Mouse (Mus musculus) myocyte (in vitro differentiated cells): Measurements from ENCODE around the gene Ppp1cc. TPM values are rescaled to one million over a fixed set of nuclear protein-coding genes. Genes with fewer than 3 reads are reported as not detected.
A peak's percentile ranks its signal among the peaks of the same experiment; 100 is the strongest.

Source experiments
- H3K27me3 ChIP-seq: one replicate; pipeline ENCODE4 v1.6.1; 2011; ENCODE audit not compliant: control insufficient read depth, insufficient read depth, insufficient read length
- H3K36me3 ChIP-seq: one replicate; pipeline ENCODE4 v1.6.1; 2011; ENCODE audit not compliant: control insufficient read depth, insufficient read depth
- H3K4me2 ChIP-seq: one replicate; pipeline ENCODE4 v1.6.1; 2011; ENCODE audit warnings: low read depth, control low read depth
- H3K4me3 ChIP-seq: one replicate; pipeline ENCODE4 v1.5.1; 2011; ENCODE audit warnings: mild to moderate bottlenecking, control low read depth, moderate library complexity
- H3K79me2 ChIP-seq: one replicate; pipeline ENCODE4 v1.6.1; 2011; ENCODE audit not compliant: control insufficient read depth, insufficient read depth
- H3ac ChIP-seq: one replicate; pipeline ENCODE4 v1.6.1; 2011; ENCODE audit not compliant: control insufficient read depth, insufficient read length
- CEBPB ChIP-seq: IDR thresholded peaks from 2 replicates; pipeline ENCODE4 v1.6.1; 2011; ENCODE audit warnings: mild to moderate bottlenecking, moderate library complexity; ENCODE audit not compliant: poor library complexity, insufficient read depth, severe bottlenecking
- E2F4 ChIP-seq: IDR thresholded peaks from one replicate; pipeline ENCODE4 v1.6.1; 2011; ENCODE audit warnings: mild to moderate bottlenecking, control low read depth, moderate library complexity; ENCODE audit not compliant: insufficient read depth
- MAX ChIP-seq: IDR thresholded peaks from one replicate; pipeline ENCODE4 v1.6.1; 2011; ENCODE audit warnings: low read depth, mild to moderate bottlenecking, control low read depth
- MYOD1 ChIP-seq, 3 experiments: IDR thresholded peaks; one replicate each; pipeline ENCODE4 v1.6.1; 2011; ENCODE audit warnings: control low read depth in 2 of 3, low read depth in 2 of 3, mild to moderate bottlenecking in 2 of 3, moderate library complexity in 1 of 3; ENCODE audit not compliant: insufficient read length in 2 of 3, control insufficient read depth in 1 of 3
- MYOG ChIP-seq, 3 experiments: IDR thresholded peaks; one replicate each; pipeline ENCODE4 v1.6.1; 2011; ENCODE audit warnings: control low read depth in 2 of 3, low read depth in 2 of 3, mild to moderate bottlenecking in 2 of 3; ENCODE audit not compliant: insufficient read length in 2 of 3, control insufficient read depth in 1 of 3, insufficient read depth in 1 of 3
- POLR2A ChIP-seq: IDR thresholded peaks from one replicate; pipeline ENCODE4 v1.6.1; 2011; ENCODE audit warnings: low read depth, mild to moderate bottlenecking, control low read depth, moderate library complexity; ENCODE audit not compliant: insufficient read length
- POLR2AphosphoS2 ChIP-seq: IDR thresholded peaks from one replicate; pipeline ENCODE4 v1.6.1; 2011; ENCODE audit warnings: low read depth, control low read depth; ENCODE audit not compliant: insufficient read length
- REST ChIP-seq: IDR thresholded peaks from one replicate; pipeline ENCODE4 v1.6.1; 2011; ENCODE audit warnings: mild to moderate bottlenecking, control low read depth, moderate library complexity; ENCODE audit not compliant: insufficient read depth, insufficient read length
- SRF ChIP-seq: IDR thresholded peaks from one replicate; pipeline ENCODE4 v1.6.1; 2011; ENCODE audit warnings: low read depth; ENCODE audit not compliant: control insufficient read depth, insufficient read length
- TCF12 ChIP-seq: IDR thresholded peaks from one replicate; pipeline ENCODE4 v1.6.1; 2011; ENCODE audit warnings: mild to moderate bottlenecking, control low read depth; ENCODE audit not compliant: poor library complexity, insufficient read depth, severe bottlenecking
- TCF3 ChIP-seq: IDR thresholded peaks from one replicate; pipeline ENCODE4 v1.6.1; 2011; ENCODE audit warnings: low read depth, control low read depth; ENCODE audit not compliant: insufficient read length
- USF1 ChIP-seq: IDR thresholded peaks from one replicate; pipeline ENCODE4 v1.6.1; 2011; ENCODE audit warnings: low read depth, mild to moderate bottlenecking, control low read depth, moderate library complexity
- polyA plus RNA-seq: library from polyadenylated mRNA; unstranded; fragments of >200 nt; fragmentation: generic; extraction: Trizol; gene quantifications from one replicate; pipeline ENCODE4 v1.2.1, GENCODE M21; 2012; ENCODE audit warnings: missing spikeins

The Ppp1cc gene
- polyA plus RNA-seq, 1 experiment = 136 TPM

- no peak for TF ChIP-seq MYOD1 (IDR thresholded peaks at IDR 0.05; ENCODE audit: control insufficient read depth in 1 of 3, insufficient read length in 2 of 3, low read depth in 2 of 3)
- Histone ChIP-seq H3K27me3 (no peaks in the 10 kb centered on the region), H3K79me2 (peaks cover 6% of the 10 kb centered on the region), H3K36me3 (no peaks in the 10 kb centered on the region), H3K4me3 (no peak overlapping the region), H3K4me2 (no peak overlapping the region), H3ac (no peak overlapping the region)
Measured at GRCm38 (mm10) chr5:122154006-122154405, 4.1 kb upstream of the Ppp1cc start.

- H3ac ChIP-seq = no peak overlapping the region
- H3K79me2 ChIP-seq = peaks cover 14% of the 10 kb centered on the region
- TF ChIP-seq MAX = no peak
- TF ChIP-seq MYOG (IDR thresholded peaks at IDR 0.05; ENCODE audit: control insufficient read depth in 1 of 3, insufficient read depth in 1 of 3, insufficient read length in 2 of 3, low read depth in 2 of 3) = no peak
- no peak for TF ChIP-seq TCF12
- no peak for TF ChIP-seq POLR2A
- no peak for TF ChIP-seq CEBPB
- no peak for TF ChIP-seq USF1
- TF ChIP-seq SRF = no peak
- no peak for TF ChIP-seq REST
- no peak for TF ChIP-seq POLR2AphosphoS2
- TF ChIP-seq TCF3 = no peak
Measured at GRCm38 (mm10) chr5:122154782-122155181, 3.3 kb upstream of the Ppp1cc start.

GRCm38 (mm10) chr5:122155613-122156012 lies 2.5 kb upstream of the Ppp1cc start:
- no peak overlapping the region for H3ac ChIP-seq
- no peaks in the 10 kb centered on the region for H3K36me3 ChIP-seq
- H3K4me3 ChIP-seq = no peak overlapping the region
- H3K4me2 ChIP-seq = peak overlapping the region; percentile 10
- H3K79me2 ChIP-seq = peaks cover 22% of the 10 kb centered on the region
- TF ChIP-seq TCF3 (no peak), SRF (no peak), REST (no peak), POLR2AphosphoS2 (no peak), E2F4 (no peak), TCF12 (no peak), MAX (no peak), POLR2A (no peak), USF1 (no peak), MYOD1 (IDR thresholded peaks at IDR 0.05; ENCODE audit: control insufficient read depth in 1 of 3, insufficient read length in 2 of 3, low read depth in 2 of 3) (no peak), MYOG (IDR thresholded peaks at IDR 0.05; ENCODE audit: control insufficient read depth in 1 of 3, insufficient read depth in 1 of 3, insufficient read length in 2 of 3, low read depth in 2 of 3) (no peak)
- no peaks in the 10 kb centered on the region for H3K27me3 ChIP-seq

More at GRCm38 (mm10) chr5:122154782-122155181, 3.3 kb upstream of the Ppp1cc start:
- no peaks in the 10 kb centered on the region for H3K36me3 ChIP-seq
- no peak overlapping the region for H3K4me2 ChIP-seq
- no peak overlapping the region for H3K4me3 ChIP-seq
- H3K27me3 ChIP-seq = no peaks in the 10 kb centered on the region

DNA sequence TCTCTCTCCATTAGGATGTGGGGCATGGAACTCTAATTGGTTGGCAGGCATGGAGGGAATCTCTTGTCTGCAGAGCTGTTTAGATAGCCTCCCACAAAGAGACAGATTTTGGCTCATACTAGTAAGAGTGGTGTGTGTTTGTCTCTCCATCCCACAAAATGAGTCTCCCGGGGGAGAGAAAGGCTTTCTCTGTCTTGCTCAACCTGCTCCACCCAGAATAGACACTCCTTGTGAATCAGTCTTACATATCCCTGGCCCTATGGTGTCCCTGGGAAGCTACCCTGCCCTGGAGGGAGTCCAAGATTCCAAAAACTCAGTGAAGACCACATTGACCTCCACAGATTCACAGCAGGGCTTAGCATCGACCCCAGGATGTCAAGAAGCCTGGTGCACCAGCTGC lies 1.6 kb upstream of the Ppp1cc start:
- Histone ChIP-seq H3K36me3 (no peaks in the 10 kb centered on the region), H3K79me2 (peaks cover 31% of the 10 kb centered on the region), H3K4me2 (peak overlapping the region; percentile 57), H3K4me3 (no peak overlapping the region), H3ac (no peak overlapping the region), H3K27me3 (no peaks in the 10 kb centered on the region)
- TF ChIP-seq E2F4 = no peak
- no peak for TF ChIP-seq MYOG (IDR thresholded peaks at IDR 0.05; ENCODE audit: control insufficient read depth in 1 of 3, insufficient read depth in 1 of 3, insufficient read length in 2 of 3, low read depth in 2 of 3)
- no peak for TF ChIP-seq POLR2A
- TF ChIP-seq SRF = no peak
- TF ChIP-seq CEBPB = peak; percentile 65; the same call in 1 of the 2 replicates

DNA sequence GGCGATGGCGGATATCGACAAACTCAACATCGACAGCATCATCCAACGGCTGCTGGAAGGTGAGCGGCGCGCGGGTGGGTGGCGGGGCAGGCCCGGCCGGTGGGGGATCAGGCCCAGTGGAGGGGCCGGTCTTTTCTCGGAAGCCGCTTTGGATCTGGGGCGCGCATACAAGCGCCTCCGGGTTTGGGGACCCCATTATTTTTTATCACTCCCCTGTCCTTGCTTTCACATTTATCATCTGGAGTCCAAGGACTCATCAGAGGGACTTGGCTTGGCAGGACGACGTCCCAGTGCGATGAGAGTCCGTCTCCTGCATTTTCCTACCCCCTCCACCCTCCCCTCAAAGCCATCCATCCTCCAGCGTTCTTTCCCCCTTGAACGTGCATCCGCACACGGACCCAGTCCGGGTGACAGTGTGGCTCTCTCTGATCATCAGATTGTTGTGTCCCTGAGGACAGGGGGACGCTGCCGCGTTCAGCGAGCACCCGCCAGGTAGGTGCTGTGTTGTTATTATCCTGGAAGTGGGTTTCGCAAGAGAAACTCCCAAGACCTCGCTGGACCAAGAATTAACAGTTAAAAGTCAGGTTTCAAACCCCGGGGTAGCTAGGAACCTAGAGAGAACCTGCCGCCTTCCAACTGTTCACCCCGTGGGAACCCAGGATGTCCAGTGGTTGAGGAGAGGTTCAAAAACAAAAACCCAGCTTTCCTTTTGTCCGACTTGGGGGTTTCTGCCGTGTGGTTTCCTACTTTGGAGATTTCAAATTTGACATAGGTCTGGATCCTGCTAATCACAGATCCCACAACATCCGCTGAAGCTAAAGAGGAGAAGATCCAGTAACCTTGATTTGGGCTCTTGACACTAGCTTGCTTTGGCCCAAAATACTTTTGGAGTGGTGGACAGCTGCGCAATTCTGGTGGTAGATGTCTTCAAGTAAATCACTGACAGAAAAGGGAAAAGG lies 758 bp downstream of the Ppp1cc start:
- TF ChIP-seq POLR2A = no peak
- no peak for TF ChIP-seq MYOD1 (IDR thresholded peaks at IDR 0.05; ENCODE audit: control insufficient read depth in 1 of 3, insufficient read length in 2 of 3, low read depth in 2 of 3)
- no peak for TF ChIP-seq TCF12
- TF ChIP-seq SRF = no peak
- no peak for TF ChIP-seq TCF3
- no peak for TF ChIP-seq POLR2AphosphoS2
- TF ChIP-seq E2F4 = no peak
- TF ChIP-seq REST = no peak
- TF ChIP-seq USF1 = no peak
- TF ChIP-seq MYOG (IDR thresholded peaks at IDR 0.05; ENCODE audit: control insufficient read depth in 1 of 3, insufficient read depth in 1 of 3, insufficient read length in 2 of 3, low read depth in 2 of 3) = no peak
- no peak for TF ChIP-seq CEBPB
- TF ChIP-seq MAX = no peak
- H3K36me3 ChIP-seq = no peaks in the 10 kb centered on the region
- peaks cover 54% of the 10 kb centered on the region for H3K79me2 ChIP-seq
- peak overlapping the region; percentile 81 for H3ac ChIP-seq
- peak overlapping the region; percentile 83 for H3K4me2 ChIP-seq
- H3K27me3 ChIP-seq = no peaks in the 10 kb centered on the region
- H3K4me3 ChIP-seq = peak overlapping the region; percentile 75
